Mouse (Mus musculus) kidney, adult 10 weeks (tissue): Measurements from ENCODE around the gene Med12. TPM values are rescaled to one million over a fixed set of nuclear protein-coding genes. Genes with fewer than 3 reads are reported as not detected.

Source experiments
- polyA plus RNA-seq: library from polyadenylated mRNA; stranded (reverse); fragments of 350-450 nt; fragmentation: Illumina TruSeq; extraction: RNeasy Lipid Tissue Mini Kit (QIAGEN cat#74804); gene quantifications from one replicate; pipeline ENCODE4 v1.2.3, GENCODE M21; 2014; ENCODE audit warnings: low read depth, low replicate concordance

Med12 gene
- 3.2 TPM for polyA plus RNA-seq

DNA sequence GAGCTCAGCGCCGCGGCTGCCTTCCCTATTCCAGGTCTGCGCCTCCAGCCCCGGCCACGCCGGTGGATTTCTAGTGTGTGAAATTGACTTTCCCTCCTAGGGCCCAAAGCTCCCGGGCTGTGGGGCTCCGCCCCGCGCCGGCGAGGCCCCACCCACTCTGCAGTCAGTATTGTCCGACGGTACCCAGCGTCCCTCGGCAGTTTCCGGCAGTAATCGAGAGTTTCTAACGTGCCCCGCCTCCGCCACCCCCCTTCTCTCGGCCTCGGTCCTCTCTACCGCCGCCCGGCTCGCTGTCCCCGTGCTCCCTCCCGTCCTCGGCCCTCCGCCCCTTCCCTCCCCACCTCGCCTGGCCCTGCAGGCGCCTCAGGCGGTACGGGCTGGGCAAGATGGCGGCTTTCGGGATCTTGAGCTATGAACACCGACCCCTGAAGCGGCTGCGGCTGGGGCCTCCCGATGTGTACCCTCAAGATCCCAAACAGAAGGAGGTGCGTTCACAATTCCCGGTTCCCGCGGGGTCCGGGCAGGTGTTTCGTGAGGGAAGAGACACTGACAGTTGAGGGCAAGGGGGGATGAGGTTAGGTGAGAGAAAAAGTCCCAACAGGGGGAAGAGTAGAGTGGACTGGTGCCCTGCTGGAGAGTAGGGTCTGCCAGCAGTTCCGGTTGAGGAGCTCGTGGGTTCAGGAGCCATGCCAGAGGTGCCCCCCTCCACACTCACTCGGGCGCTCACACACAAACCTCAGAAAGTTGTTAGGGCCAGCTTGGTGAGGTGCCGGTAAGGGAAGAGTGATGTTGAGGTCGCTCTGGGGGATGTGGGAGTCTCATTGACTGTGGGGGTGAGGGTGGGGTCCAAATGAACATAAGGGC is at the start of gene Med12:
Gene Med12 (plus strand): TSS at position 156 of the 864 bp plus-strand sequence.

DNA sequence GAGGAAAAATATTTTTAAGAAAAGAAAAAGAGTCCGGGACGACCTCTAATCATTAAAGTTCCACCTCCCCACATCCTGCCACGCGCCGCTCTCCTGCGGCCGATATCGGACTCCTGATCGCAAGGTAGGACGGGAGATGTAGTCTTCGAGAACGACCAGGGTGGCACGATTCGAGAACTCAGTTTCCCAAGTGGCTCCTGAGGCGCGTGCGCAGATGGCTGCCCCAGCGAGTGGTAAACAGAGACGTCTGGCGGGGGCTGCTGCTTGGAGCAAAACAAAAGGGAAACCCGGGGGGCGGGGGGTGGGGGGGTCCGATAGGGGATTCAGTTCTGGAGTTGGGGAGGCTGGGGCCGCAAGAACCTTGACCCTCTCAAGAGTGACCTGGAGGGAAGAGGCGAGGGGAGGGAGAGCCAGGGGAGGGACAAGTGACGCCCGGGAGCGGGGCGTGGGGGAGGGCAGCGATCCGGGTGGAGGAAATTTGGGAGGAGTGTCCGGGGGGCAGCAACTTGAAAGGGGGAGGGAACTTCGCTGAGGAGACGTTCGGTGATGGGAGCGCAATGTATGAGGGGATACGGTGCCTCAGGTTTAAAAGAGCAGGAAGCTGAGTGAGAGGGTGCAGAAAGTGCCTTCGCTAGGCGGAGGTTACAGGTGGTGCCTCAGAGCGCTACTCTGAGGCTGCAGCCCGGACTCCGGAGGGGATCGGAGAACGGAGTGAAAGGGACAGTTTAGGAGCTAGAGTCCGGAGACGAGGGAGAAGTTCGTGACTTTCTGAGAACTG is 19.7 kb upstream of the Med12 start, which contains the start of gene Foxo4:
Gene Foxo4 (plus strand): TSS at position 577 of the 778 bp plus-strand sequence.

GRCm38 (mm10) chrX:101263892-101264291 is 9.9 kb upstream of the Med12 start, which contains the start of gene Gm614:
Gene Gm614, minus strand, starts transcription at chrX:101263992.

GRCm38 (mm10) chrX:101268025-101268754 is 5.6 kb upstream of the Med12 start, which contains the start of gene Il2rg:
Gene Il2rg, minus strand, starts transcription at chrX:101268255.

GRCm38 (mm10) chrX:101268755-101269124 is 5.1 kb upstream of the Med12 start, which contains the start of gene Gm20489:
Gene Gm20489, minus strand, starts transcription at chrX:101269023.

GRCm38 (mm10) chrX:101299055-101299454 is 25.2 kb downstream of the Med12 start, which contains the start of gene Nlgn3:
Gene Nlgn3, plus strand, starts transcription at chrX:101299168.

Other genes with a start within 250 kb of the Med12 start
- not detected for gene Tex11, start 214.4 kb upstream of the Med12 start, polyA plus RNA-seq
- gene Slc7a3, start 188.0 kb upstream of the Med12 start, polyA plus RNA-seq: 0.44 TPM
- gene Snx12, start 51.5 kb upstream of the Med12 start, polyA plus RNA-seq: 38.9 TPM
- gene Foxo4, start 19.5 kb upstream of the Med12 start, polyA plus RNA-seq: 12.3 TPM
- gene Gm614, start 10.0 kb upstream of the Med12 start, polyA plus RNA-seq: not detected
- gene Il2rg, start 5.8 kb upstream of the Med12 start, polyA plus RNA-seq: 8.2 TPM
- gene Gm20489, start 5.0 kb upstream of the Med12 start, polyA plus RNA-seq: not detected
- not detected for gene Nlgn3, start 25.1 kb downstream of the Med12 start, polyA plus RNA-seq
- gene Gjb1, start 102.3 kb downstream of the Med12 start, polyA plus RNA-seq: 6.3 TPM
- 11.8 TPM for gene Zmym3, start 146.8 kb downstream of the Med12 start, polyA plus RNA-seq
- 195 TPM for gene Nono, start 155.3 kb downstream of the Med12 start, polyA plus RNA-seq
- gene Itgb1bp2, start 175.1 kb downstream of the Med12 start, polyA plus RNA-seq: not detected